Mouse (Mus musculus) c-Kit-positive CD71-negative TER-119-negative erythroid progenitor cells, embryonic 14.5 days (primary cell): ENCODE data around the gene Psrc1.

Source experiments
- DNase-seq: peaks from one replicate; pipeline ENCODE4 v3.0.0-alpha.2; 2013; ENCODE audit warnings: low read depth

The Psrc1 gene

GRCm38 (mm10) chr3:108383485-108384354 lies at the start of gene Psrc1:
Gene Psrc1, plus strand, starts transcription at chr3:108383839.
- peak; percentile 53 for DNase-seq

- DNase-seq: no peak
Measured at GRCm38 (mm10) chr3:108336878-108337277, 46.8 kb upstream of the Psrc1 start.

GRCm38 (mm10) chr3:108341040-108341439 lies 42.6 kb upstream of the Psrc1 start:
- no peak for DNase-seq

GRCm38 (mm10) chr3:108342185-108342584 lies 41.5 kb upstream of the Psrc1 start:
- no peak for DNase-seq

GRCm38 (mm10) chr3:108345855-108346254 lies 37.8 kb upstream of the Psrc1 start:
- DNase-seq: no peak

GRCm38 (mm10) chr3:108348376-108348775 lies 35.3 kb upstream of the Psrc1 start:
- no peak for DNase-seq

- no peak for DNase-seq
Measured at GRCm38 (mm10) chr3:108355245-108355644, 28.4 kb upstream of the Psrc1 start.

GRCm38 (mm10) chr3:108357051-108357450 lies 26.6 kb upstream of the Psrc1 start:
- DNase-seq: no peak

GRCm38 (mm10) chr3:108358445-108358844 lies 25.2 kb upstream of the Psrc1 start:
- no peak for DNase-seq

- DNase-seq: no peak
Measured at GRCm38 (mm10) chr3:108360894-108361293, 22.7 kb upstream of the Psrc1 start.

GRCm38 (mm10) chr3:108363626-108364025 lies 20.0 kb upstream of the Psrc1 start:
- no peak for DNase-seq

GRCm38 (mm10) chr3:108364270-108364995 lies 19.2 kb upstream of the Psrc1 start, which contains the start of gene Mybphl:
Gene Mybphl, plus strand, starts transcription at chr3:108364911.
- no peak for DNase-seq

- no peak for DNase-seq
Measured at GRCm38 (mm10) chr3:108367173-108367572, 16.5 kb upstream of the Psrc1 start.

- no peak for DNase-seq
Measured at GRCm38 (mm10) chr3:108367828-108368227, 15.8 kb upstream of the Psrc1 start.

- DNase-seq: no peak
Measured at GRCm38 (mm10) chr3:108368721-108369120, 14.9 kb upstream of the Psrc1 start.

GRCm38 (mm10) chr3:108372274-108372673 lies 11.4 kb upstream of the Psrc1 start:
- no peak for DNase-seq

- no peak for DNase-seq
Measured at GRCm38 (mm10) chr3:108372691-108373090, 10.9 kb upstream of the Psrc1 start.

- DNase-seq: no peak
Measured at GRCm38 (mm10) chr3:108378875-108379663, 4.6 kb upstream of the Psrc1 start.

- no peak for DNase-seq
Measured at GRCm38 (mm10) chr3:108380695-108381094, 2.9 kb upstream of the Psrc1 start.

- no peak for DNase-seq
Measured at GRCm38 (mm10) chr3:108381945-108382875, 1.4 kb upstream of the Psrc1 start.

GRCm38 (mm10) chr3:108384425-108384824 lies 786 bp downstream of the Psrc1 start:
- DNase-seq: no peak
